Mouse (Mus musculus) stomach, embryonic 14.5 days (tissue): ENCODE results near the gene Gxylt2. TPM values are rescaled to one million over a fixed set of nuclear protein-coding genes. Genes with fewer than 3 reads are reported as not detected.

Experiments used
- ATAC-seq: fragments of 200-750 bp; cut with Nextera tagmentation; 2 replicates; pipeline ENCODE4 v1.8.0; 2017; ENCODE audit warnings: low read depth, moderate TSS enrichment; ENCODE audit not compliant: insufficient number of reproducible peaks, insufficient read depth, low FRiP score
- H3K27ac ChIP-seq: fragments of 300-500 bp; sonication (generic); 2 replicates; pipeline ENCODE4 v1.5.1; 2014; ENCODE audit warnings: mild to moderate bottlenecking, low read length, moderate library complexity, mixed read lengths
- H3K27me3 ChIP-seq: fragments of 300-500 bp; sonication (generic); 2 replicates; pipeline ENCODE4 v1.6.1; 2014; ENCODE audit warnings: low read length, control low read depth, mixed read lengths; ENCODE audit not compliant: control insufficient read depth, insufficient read depth
- H3K36me3 ChIP-seq: fragments of 300-500 bp; sonication (generic); 2 replicates; pipeline ENCODE4 v1.6.1; 2014; ENCODE audit warnings: mild to moderate bottlenecking, control low read depth, low read length, moderate library complexity, mixed read lengths; ENCODE audit not compliant: control insufficient read depth, insufficient read depth
- H3K4me1 ChIP-seq: fragments of 300-500 bp; sonication (generic); 2 replicates; pipeline ENCODE4 v1.6.1; 2014; ENCODE audit warnings: low read length, control low read depth, mixed read lengths; ENCODE audit not compliant: control insufficient read depth, insufficient read depth
- H3K4me2 ChIP-seq: fragments of 300-500 bp; sonication (generic); replicated peaks from 2 replicates; pipeline ENCODE4 v1.6.1; 2014; ENCODE audit warnings: low read depth, low read length, control low read depth
- H3K4me3 ChIP-seq: fragments of 300-500 bp; sonication (generic); 2 replicates; pipeline ENCODE4 v1.5.1; 2014; ENCODE audit warnings: low read depth, low read length, control low read depth
- H3K9ac ChIP-seq: fragments of 300-500 bp; sonication (generic); replicated peaks from 2 replicates; pipeline ENCODE4 v1.6.1; 2014; ENCODE audit warnings: low read depth, mild to moderate bottlenecking, control low read depth, low read length, moderate library complexity, mixed read lengths
- H3K9me3 ChIP-seq: fragments of 300-500 bp; sonication (generic); 2 replicates; pipeline ENCODE4 v1.6.1; 2016; ENCODE audit warnings: low read depth, low read length, control low read depth; ENCODE audit not compliant: control insufficient read depth
- WGBS: fragments of 180-500 bp; shearing (Covaris S2); extraction: QIAGEN DNeasy Blood & Tissue Kit; methylation state at CpG from one replicate; pipeline ENCODE4 v1.1.7; 2014; 5-methylcytosine and 5-hydroxymethylcytosine counted together
- polyA plus RNA-seq: library from polyadenylated mRNA; unstranded; fragments of >200 nt; fragmentation: Nextera tagmentation; extraction: Ambion mirVana; gene quantifications from 2 replicates; pipeline ENCODE4 v1.2.1, GENCODE M21; 2014

The Gxylt2 gene
- polyA plus RNA-seq, 1 experiment from 2014 or later = 1.7 TPM

- Histone ChIP-seq H3K4me2 (no peak overlapping the region), H3K36me3 (no peaks in the 10 kb centered on the region), H3K27ac (no peak overlapping the region), H3K27me3 (no peaks in the 10 kb centered on the region), H3K4me3 (no peak overlapping the region), H3K4me1 (no peaks in the 10 kb centered on the region; the same call in 1 of the 2 replicates), H3K9me3 (no peaks in the 10 kb centered on the region), H3K9ac (no peak overlapping the region)
- no peak for ATAC-seq
- WGBS = 43% methylated on average over 7 of the region's 7 CpGs
These were observed 3.0 kb downstream of the Gxylt2 start for GRCm38 (mm10) chr6:100707557-100707956.

GRCm38 (mm10) chr6:100708248-100708647 is 3.7 kb downstream of the Gxylt2 start:
- Histone ChIP-seq H3K4me2 (no peak overlapping the region), H3K27ac (no peak overlapping the region), H3K9me3 (no peaks in the 10 kb centered on the region), H3K4me3 (no peak overlapping the region), H3K27me3 (no peaks in the 10 kb centered on the region), H3K36me3 (no peaks in the 10 kb centered on the region), H3K9ac (no peak overlapping the region), H3K4me1 (no peaks in the 10 kb centered on the region; the same call in 1 of the 2 replicates)
- 69% methylated on average over 1 of the region's 1 CpGs for WGBS
- no peak for ATAC-seq

- H3K27me3 ChIP-seq = no peaks in the 10 kb centered on the region
- no peak overlapping the region for H3K4me2 ChIP-seq
- H3K4me1 ChIP-seq = no peaks in the 10 kb centered on the region; the same call in 1 of the 2 replicates
- H3K27ac ChIP-seq = no peak overlapping the region
- no peaks in the 10 kb centered on the region for H3K36me3 ChIP-seq
- no peak for ATAC-seq
- no peaks in the 10 kb centered on the region for H3K9me3 ChIP-seq
- no peak overlapping the region for H3K9ac ChIP-seq
- 82% methylated on average over 9 of the region's 9 CpGs for WGBS
- H3K4me3 ChIP-seq = no peak overlapping the region
These were observed 4.5 kb downstream of the Gxylt2 start for GRCm38 (mm10) chr6:100708996-100709395.

GRCm38 (mm10) chr6:100709483-100709882 is 4.9 kb downstream of the Gxylt2 start:
- H3K27ac ChIP-seq = no peak overlapping the region
- no peak for ATAC-seq
- no peaks in the 10 kb centered on the region for H3K9me3 ChIP-seq
- 33% methylated on average over 7 of the region's 7 CpGs for WGBS
- H3K27me3 ChIP-seq = no peaks in the 10 kb centered on the region
- no peaks in the 10 kb centered on the region for H3K36me3 ChIP-seq
- no peak overlapping the region for H3K4me3 ChIP-seq
- H3K4me2 ChIP-seq = no peak overlapping the region
- H3K4me1 ChIP-seq = no peaks in the 10 kb centered on the region; the same call in 1 of the 2 replicates
- no peak overlapping the region for H3K9ac ChIP-seq

GRCm38 (mm10) chr6:100710170-100710569 is 5.6 kb downstream of the Gxylt2 start:
- H3K27ac ChIP-seq = no peak overlapping the region
- no peaks in the 10 kb centered on the region for H3K36me3 ChIP-seq
- H3K27me3 ChIP-seq = no peaks in the 10 kb centered on the region
- H3K9ac ChIP-seq = no peak overlapping the region
- H3K4me3 ChIP-seq = no peak overlapping the region
- H3K4me2 ChIP-seq = no peak overlapping the region
- ATAC-seq = no peak
- no peaks in the 10 kb centered on the region for H3K9me3 ChIP-seq
- WGBS = 40% methylated on average over 4 of the region's 4 CpGs
- no peaks in the 10 kb centered on the region; the same call in 1 of the 2 replicates for H3K4me1 ChIP-seq

- Histone ChIP-seq H3K9me3 (no peaks in the 10 kb centered on the region), H3K4me1 (no peaks in the 10 kb centered on the region), H3K9ac (no peak overlapping the region), H3K36me3 (no peaks in the 10 kb centered on the region), H3K27ac (no peak overlapping the region), H3K4me3 (no peak overlapping the region), H3K27me3 (no peaks in the 10 kb centered on the region), H3K4me2 (no peak overlapping the region)
- 62% methylated on average over 5 of the region's 5 CpGs for WGBS
- ATAC-seq = no peak
These were observed 6.3 kb downstream of the Gxylt2 start for GRCm38 (mm10) chr6:100710866-100711265.

GRCm38 (mm10) chr6:100715296-100715828 is 10.8 kb downstream of the Gxylt2 start:
- no peaks in the 10 kb centered on the region for H3K9me3 ChIP-seq
- no peaks in the 10 kb centered on the region for H3K4me1 ChIP-seq
- no peak for ATAC-seq
- 69% methylated on average over 8 of the region's 8 CpGs for WGBS
- H3K9ac ChIP-seq = no peak overlapping the region
- no peaks in the 10 kb centered on the region for H3K27me3 ChIP-seq
- H3K27ac ChIP-seq = no peak overlapping the region
- H3K4me3 ChIP-seq = no peak overlapping the region
- H3K4me2 ChIP-seq = no peak overlapping the region
- H3K36me3 ChIP-seq = no peaks in the 10 kb centered on the region

GRCm38 (mm10) chr6:100716152-100716551 is 11.6 kb downstream of the Gxylt2 start:
- H3K27ac ChIP-seq = no peak overlapping the region
- ATAC-seq = no peak
- WGBS = 53% methylated on average over 7 of the region's 7 CpGs

GRCm38 (mm10) chr6:100716817-100717216 is 12.3 kb downstream of the Gxylt2 start:
- H3K27ac ChIP-seq = no peak overlapping the region

More at GRCm38 (mm10) chr6:100716152-100716551, 11.6 kb downstream of the Gxylt2 start:
- Histone ChIP-seq H3K9me3 (no peaks in the 10 kb centered on the region), H3K36me3 (no peaks in the 10 kb centered on the region), H3K27me3 (no peaks in the 10 kb centered on the region), H3K4me2 (no peak overlapping the region), H3K9ac (no peak overlapping the region), H3K4me3 (no peak overlapping the region), H3K4me1 (no peaks in the 10 kb centered on the region)

More at GRCm38 (mm10) chr6:100716817-100717216, 12.3 kb downstream of the Gxylt2 start:
- 74% methylated on average over 8 of the region's 8 CpGs for WGBS
- Histone ChIP-seq H3K27me3 (no peaks in the 10 kb centered on the region), H3K4me1 (no peaks in the 10 kb centered on the region), H3K9me3 (no peaks in the 10 kb centered on the region), H3K4me2 (no peak overlapping the region), H3K9ac (no peak overlapping the region), H3K36me3 (no peaks in the 10 kb centered on the region), H3K4me3 (no peak overlapping the region)
- no peak for ATAC-seq
